Mouse (Mus musculus) lung, embryonic 16.5 days (tissue): Measurements from ENCODE around the gene Cyp2a22. TPM values are rescaled to one million over a fixed set of nuclear protein-coding genes. Genes with fewer than 3 reads are reported as not detected.

Source experiments
- polyA plus RNA-seq: library from polyadenylated mRNA; unstranded; fragments of >200 nt; fragmentation: Nextera tagmentation; extraction: Ambion mirVana; gene quantifications from 2 replicates; pipeline ENCODE4 v1.2.1, GENCODE M21; 2015

The Cyp2a22 gene
- polyA plus RNA-seq, 1 experiment from 2014 or later: not detected

Other genes with a start within 250 kb of the Cyp2a22 start
- gene Cyp2b19, start 182.2 kb downstream of the Cyp2a22 start, polyA plus RNA-seq: not detected in 2 replicates
- gene Cyp2g1, start 130.5 kb downstream of the Cyp2a22 start, polyA plus RNA-seq: not detected in 2 replicates
- gene Cyp2a5, start 104.1 kb downstream of the Cyp2a22 start, polyA plus RNA-seq: not detected in 2 replicates
- not detected in 2 replicates for gene Cyp2a12, start 89.7 kb upstream of the Cyp2a22 start, polyA plus RNA-seq
- gene Cyp2f2, start 180.5 kb upstream of the Cyp2a22 start, polyA plus RNA-seq: 75.8 and 84.9 TPM in 2 replicates
- 0.18 TPM in 1 of 2 replicates, not detected in the other for gene Cyp2t4, start 214.3 kb upstream of the Cyp2a22 start, polyA plus RNA-seq
- 68.8 and 72.9 TPM in 2 replicates for gene Egln2, start 227.4 kb upstream of the Cyp2a22 start, polyA plus RNA-seq
- gene Rab4b, start 239.5 kb upstream of the Cyp2a22 start, polyA plus RNA-seq: 73.2 and 76.1 TPM in 2 replicates
- gene Gm21983, start 241.7 kb upstream of the Cyp2a22 start, polyA plus RNA-seq: 1.4 and 1.7 TPM in 2 replicates
- 170 and 185 TPM in 2 replicates for gene Mia, start 241.8 kb upstream of the Cyp2a22 start, polyA plus RNA-seq